Mouse (Mus musculus): ENCODE results near the gene Vmn2r72.

Gene Vmn2r72

DNA sequence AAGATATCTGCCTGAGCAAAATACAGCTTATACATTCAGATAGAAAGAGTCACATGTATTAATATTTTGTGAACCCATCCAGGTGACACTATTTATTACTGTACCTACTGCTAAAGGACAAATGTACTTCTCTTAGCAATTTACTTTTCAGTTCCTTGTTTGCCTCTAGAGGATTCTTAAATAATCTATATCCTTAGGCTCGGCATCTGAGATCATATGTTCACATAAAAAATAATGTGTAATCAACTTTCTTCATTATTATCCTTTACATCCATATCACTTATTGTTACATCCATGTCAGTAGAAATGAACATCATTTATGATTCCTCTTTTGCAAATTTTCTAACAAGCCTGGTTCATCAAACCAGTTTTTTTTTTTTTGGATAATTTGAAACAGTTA lies at the start of gene Vmn2r72:
Gene Vmn2r72 (minus strand): TSS at position 101 of the 400 bp plus-strand sequence.
- in situ Hi-C loops (cut with MboI; ENCODE audit: low pct_unique_long_range_greater_than_20kb in 1 of 2, low sequenced_read_pairs in 2 of 2, unreplicated experiment in 1 of 2): no loop called here
